Mouse (Mus musculus) WW6 (cell line): ENCODE data around the gene A930033H14Rik.
A peak's percentile ranks its signal among the peaks of the same experiment; 100 is the strongest.

ENCODE experiments used
- DNase-seq: peaks from one replicate; pipeline ENCODE4 v3.0.0-alpha.2; 2013; ENCODE audit warnings: low read depth, low spot score

A930033H14Rik gene

DNA sequence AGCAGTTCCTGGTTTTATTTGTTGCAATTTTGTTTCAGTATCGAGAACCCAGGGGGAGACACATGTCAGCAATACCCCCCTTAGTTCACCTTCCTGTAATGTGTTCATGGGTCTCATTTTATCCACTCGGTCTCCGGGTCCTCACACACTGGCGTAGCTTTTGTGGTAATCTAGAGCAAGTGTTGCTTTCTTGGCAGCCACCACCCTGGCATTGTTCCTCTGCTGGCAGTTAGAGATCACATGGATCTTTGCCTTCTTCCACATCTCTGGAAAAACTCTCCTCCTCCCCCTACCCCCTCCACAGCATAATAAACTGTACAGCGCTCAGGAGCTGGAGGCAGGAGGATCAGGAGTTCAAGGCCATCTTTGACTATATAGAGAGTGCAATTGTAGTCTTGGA, 20.6 kb downstream of the A930033H14Rik start:
- DNase-seq, result no peak

DNA sequence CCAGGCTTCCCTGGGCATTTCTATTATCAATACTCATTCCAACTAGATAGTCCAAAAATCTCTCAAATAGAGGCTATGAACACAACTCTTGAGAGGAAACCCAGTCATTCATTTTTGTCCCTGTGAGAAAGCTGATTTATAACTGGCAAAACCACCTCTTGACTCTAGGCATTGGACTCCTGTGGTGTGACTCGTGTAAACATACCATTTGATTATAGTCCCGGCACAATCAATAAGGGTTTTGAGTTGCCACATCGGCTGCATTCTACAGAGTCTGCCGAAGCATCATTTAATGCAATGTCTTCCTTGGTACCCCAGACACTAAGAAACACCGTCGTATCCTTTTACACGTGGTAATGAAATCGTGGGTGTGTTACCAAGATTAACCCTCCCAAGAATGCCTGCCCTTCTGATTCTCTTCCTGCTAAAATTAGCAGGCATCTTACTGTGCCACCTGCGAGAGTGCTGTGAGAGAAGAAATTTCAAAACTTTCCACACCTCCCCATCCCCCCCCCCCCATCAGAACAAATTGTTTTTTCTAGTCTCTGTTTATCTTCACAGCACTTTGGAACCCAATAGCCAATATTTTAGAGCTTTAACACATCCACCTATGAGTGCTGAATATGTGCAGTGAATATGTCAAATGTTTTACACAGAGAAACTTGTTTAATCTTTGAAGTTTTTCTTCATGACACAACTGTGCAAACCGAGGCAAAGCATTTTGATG, 22.3 kb downstream of the A930033H14Rik start:
- no peak for DNase-seq

DNA sequence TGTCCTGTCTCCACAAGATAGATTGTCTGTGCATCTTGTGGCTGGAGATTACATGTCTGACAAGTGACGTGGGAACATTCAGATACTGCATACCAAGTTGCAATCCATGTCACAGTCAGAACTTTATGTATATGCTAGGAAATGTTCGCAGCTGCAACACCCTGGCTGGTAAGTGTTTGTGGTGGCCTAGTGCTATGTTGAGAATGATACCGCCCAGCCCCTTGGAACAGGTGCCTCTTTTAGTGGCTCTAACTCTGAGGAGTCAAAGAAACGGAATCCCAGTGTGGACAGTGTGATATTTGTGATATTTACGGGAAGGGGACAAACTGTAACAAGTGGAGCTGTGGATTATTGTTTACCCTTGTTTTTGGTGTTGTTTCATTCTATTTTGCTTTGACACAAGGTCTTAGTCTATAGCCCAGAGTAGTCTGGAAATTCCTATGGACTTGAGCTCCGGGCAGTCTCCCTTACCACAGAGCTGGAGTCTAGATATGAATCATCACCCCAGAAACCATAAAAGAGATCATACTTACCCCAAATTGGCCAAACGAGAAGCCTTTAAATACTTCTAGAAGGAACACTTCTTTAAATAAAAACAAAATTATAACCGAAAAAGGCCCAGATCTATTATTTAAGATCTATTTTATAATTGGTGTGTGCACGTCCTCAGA, 25.0 kb downstream of the A930033H14Rik start:
- no peak for DNase-seq

DNA sequence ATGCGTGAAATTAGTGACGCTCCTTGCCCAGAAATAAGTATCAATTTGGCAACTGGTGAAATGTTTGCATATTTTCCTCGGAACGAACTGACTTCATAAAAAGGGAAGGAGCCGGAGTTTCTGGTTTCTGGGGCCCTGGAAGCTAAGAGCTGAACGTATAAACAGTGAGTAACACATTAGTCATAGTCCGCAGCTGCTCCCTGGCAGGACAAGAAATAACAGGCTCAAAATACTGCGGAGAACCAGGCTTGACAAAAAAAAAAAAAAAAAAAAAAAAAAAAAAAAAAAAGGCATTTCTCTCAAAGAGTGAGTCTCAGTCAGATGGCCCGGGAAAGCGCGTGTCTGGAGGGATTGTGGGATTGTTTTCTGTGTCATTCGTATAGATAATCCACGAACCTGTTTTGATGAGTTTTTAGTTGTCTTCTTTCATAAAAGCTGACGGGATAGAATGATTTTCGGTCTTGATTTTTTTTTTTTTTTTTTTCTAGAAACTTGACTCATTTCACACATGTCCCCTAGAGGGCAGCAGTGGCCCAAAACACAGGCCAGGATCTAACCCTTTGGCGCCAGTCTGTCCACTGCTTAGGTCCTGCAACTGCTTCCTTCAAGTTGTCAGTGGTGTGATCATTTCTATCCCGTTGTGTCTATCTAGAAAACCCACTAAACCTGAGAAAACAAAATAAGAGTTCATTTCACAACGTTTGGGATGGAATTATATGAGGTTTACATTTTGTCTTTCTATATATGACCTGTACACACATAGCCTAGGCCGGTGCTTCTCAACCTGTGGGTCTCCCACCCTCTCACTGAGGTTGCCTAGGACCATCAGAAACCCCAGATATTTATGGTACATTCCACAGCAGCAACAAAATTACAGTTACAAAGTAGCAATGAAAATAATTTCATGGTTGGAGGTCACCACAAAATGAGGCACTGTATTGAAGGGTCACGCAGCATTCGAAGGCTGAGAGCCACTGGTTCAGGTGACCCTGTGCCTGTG, 26.7 kb downstream of the A930033H14Rik start:
- DNase-seq, result peak; percentile 29

DNA sequence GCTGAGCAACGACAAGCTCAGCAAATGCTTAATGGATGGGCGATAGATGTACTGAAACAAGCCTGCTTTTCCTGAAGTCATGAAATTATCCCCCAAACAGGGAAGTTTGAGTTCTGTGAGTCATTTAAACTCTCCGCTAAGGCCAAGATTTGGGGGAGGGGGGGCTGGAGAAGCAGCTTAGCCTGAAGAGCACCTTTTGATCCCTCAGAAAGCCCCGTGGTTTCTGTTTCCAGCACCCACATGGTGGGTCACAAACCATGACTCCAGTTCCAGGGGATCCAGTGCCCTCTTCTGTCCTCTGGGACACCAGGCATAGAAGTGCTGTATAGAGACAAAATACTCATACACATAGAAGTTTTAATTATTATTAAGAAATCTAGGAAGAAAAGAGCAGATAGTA, 27.5 kb downstream of the A930033H14Rik start:
- DNase-seq, result no peak

DNA sequence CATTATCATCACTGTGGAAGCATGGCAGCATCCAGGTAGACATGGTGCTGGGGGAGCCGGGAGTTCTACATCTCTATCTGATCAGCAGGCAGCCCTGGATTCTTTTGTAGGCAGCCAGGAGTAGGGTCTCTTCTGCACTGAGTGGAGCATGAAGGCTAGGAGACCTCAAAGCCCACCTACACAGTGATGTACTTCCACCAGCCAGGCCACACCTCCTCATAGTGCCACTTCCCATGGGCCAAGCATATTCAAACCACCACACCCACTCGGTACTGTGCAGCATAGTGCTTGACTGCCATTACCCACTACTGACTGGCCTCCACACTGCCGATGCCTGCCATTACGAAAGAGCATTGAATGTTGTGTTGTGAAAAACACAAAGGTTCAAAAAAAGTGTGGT, 28.0 kb downstream of the A930033H14Rik start:
- DNase-seq, result no peak

DNA sequence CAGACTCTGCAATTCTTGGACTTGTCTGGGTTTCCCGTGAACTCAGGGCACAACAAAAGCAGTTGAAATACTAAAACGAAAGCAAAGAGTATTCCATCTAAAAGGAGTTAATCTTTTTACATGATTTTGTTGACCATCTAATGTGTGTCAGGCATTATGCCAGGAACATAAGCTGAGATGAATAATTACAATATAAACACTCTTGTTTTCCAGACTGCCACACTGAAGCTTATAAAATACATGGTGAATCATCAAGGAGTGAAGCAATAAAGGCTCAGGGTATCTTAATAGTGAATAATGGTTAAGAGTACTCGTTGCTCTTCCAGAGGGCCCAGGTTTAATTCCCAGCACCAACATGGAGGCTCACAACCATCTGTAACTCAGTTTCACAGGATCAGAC, 31.9 kb downstream of the A930033H14Rik start:
- DNase-seq, result no peak

DNA sequence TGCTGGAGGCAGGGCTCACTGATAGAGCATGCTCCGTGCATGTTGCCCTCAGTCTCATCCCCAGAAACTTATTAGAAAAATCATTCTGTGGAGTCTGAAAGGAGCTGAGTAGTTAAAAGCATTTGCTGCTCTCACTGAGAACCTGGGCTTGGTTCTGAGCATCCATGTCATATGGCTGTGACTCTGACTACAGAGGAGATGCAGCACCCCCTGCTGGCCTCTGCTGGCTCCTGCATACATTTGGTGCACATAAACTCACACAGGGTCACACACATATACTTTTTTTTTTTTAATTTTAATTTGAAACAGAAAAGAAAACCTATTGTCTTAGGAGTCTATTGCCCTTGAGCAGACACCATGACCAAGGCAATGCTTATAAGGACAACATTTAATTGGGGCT, 33.6 kb downstream of the A930033H14Rik start:
- no peak for DNase-seq

DNA sequence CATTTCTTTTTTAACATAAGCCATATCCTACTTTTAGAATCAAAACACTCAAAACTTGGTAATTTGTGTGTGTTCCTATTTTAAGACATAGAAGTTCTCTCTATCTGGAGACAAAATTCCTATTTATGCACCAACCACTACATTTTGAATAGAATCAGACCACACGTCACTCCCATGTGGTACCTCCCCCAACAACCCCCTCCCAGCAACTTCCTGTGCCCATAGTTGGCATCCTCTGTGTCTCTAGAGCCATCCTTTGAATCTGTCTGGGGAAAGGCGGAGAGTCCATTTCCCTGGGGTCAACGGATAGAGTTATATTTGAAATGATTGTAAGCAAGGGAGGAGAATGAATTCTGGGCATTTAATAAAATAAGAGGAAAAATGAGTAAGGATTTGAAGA, 36.8 kb downstream of the A930033H14Rik start:
- DNase-seq, result no peak

DNA sequence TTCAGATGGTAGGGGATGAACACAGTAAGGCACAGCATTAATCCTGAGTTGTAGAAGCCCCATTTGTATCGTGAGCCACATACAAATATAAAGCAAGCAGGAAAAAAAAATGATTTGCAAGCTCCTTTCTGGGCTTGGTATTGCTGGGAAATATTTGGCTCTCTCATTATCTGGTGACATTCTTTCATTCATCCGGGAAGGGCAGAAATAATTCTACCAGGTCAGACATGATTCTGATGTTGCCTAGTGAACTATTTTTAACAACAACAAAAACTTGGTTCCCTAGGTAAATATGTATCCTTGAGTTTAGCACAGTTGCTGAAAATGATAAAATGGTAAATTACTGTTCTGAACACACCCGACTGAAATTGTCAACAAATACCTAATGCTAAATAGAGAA, 40.5 kb downstream of the A930033H14Rik start:
- DNase-seq, result no peak

DNA sequence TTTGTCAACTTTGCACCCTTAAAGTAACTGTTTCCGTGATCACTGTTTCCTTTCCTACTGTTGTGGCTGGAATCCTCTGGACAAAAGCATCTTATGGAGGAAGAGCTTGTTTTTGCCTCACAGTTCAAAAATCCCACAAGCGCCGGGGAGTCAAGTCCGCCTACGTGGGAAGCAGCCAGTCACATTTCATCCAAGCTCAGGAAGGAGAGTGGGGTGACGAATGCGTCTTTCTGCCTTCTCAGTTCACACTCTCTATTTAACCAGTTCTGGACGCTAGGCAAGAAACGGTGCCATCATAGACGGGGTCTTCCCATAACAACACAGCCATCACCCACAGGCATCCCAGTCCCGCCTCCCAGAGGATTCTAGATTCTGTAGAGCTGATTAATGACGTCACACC, 46.4 kb downstream of the A930033H14Rik start:
- DNase-seq, result no peak

DNA sequence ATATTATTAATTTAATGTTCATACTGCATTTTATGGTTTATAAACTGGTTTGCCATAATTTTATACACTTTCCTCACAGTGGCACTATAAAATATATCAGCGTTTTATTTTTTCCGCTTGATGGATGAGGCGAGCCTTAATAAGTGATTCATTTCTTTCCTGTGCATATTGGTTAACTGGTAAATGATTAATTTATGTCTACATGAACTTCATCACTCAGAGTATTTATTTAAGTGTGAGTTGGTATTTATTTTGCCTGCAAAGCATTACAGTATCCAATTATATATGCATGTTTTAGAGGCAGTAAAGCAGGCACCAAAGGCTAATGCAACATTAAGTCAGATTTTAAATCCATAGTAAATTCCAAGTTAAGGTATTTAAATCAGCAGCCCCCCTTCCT, 47.1 kb downstream of the A930033H14Rik start:
- no peak for DNase-seq

DNA sequence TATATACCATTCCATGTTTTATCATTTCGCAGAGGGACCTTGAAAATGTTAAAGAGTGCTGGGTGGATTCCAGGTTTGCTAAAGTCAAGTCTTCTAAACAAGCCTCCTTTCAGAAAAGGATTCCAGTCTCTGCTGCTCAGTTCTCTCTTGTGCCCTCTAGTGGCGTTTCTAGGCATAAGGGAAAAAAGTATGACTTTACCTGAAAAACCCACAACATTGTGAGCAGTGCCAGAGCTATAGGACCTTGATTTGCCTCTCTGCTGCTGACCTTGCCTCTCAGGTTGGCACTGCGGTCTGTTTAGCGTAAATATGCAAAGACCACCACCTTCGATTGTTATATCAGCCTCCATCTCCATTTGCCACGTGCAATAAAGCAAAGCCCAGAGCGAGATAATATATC, 47.8 kb downstream of the A930033H14Rik start:
- no peak for DNase-seq

DNA sequence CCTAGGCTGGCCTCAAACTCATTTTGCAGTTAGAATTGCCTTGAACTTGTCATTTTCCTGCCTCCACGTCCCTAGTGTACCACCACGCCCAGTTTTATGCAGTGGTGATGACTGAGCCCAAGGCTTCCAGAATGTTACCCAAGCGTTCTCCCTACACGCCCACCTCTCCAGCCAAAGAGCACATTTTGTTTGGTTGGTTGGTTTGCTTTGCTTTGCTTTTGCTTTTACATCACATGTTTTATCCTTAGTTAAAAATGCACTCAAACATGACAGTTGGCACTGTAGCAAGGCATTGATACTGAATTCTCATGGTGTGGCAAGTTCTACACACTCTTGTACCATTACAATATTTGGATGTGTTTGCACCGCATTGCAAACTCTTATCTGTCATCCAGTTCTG, 49.7 kb downstream of the A930033H14Rik start:
- DNase-seq, result no peak

DNA sequence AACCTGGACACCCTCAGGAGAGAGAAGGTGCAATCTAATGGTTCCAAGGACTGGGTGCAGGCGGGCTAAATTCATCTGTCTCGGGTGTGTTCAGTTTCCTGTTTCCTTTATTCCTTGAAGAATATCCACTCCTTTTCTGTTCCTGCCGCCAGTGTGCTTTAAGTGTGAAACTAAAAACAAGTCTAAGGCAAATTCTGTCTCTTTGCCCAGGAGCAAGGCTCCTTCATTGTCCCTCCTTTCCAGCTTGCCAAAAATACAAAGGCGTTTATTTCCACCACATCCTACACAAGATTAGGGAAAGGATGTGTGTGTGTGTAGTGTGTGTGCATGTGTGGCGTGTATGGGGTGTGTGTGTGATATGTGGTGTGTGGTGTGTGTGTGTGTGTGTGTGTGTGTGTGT, 50.3 kb downstream of the A930033H14Rik start:
- no peak for DNase-seq

DNA sequence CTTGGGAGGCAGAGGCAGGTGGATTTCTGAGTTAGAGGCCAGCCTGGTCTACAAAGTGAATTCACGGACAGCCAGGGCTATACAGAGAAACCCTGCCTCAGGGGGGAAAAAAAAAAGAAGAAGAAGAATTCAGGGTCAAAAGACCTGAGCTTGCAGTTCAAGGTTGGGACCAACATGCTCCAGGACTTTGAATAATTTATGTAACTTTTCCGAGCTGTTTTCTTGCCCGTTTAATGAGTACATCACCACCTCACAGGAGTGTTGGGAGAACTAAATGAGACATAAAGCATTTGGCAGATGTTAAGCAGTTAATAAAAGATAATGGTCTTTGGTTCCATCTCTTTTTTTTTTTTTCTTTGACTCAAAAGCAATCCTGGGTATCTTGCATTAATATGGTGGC, 51.4 kb downstream of the A930033H14Rik start:
- DNase-seq, result no peak

DNA sequence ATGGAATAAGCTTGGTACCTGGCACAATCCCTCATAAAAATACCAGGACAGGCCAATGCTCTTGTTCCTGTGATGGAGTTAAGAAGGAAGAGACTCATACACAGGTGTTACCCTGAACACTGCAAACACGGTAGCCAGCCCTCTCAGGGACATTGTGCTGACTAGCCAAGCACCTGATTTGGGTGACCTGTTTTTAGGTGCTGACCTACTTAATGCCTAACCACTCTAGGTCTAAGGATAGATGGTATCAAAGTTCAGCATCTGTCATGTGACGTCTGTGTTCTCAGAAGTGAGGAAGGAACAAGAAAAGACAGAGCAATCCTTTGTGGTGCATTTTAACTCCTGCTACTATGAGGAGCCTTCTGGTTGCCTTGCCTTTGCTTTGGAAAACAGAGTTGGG, 52.0 kb downstream of the A930033H14Rik start:
- no peak for DNase-seq
